Mouse (Mus musculus) ES-E14 (cell line): Measurements from ENCODE around the gene Cyp2f2. TPM values are rescaled to one million over a fixed set of nuclear protein-coding genes. Genes with fewer than 3 reads are reported as not detected.

ENCODE experiments used
- DNase-seq: peaks from one replicate; pipeline ENCODE4 v3.0.0-alpha.2; 2013; ENCODE audit warnings: low read depth, low spot score
- H3K27ac ChIP-seq: 2 replicates; pipeline ENCODE4 v1.5.1; 2012; ENCODE audit warnings: low read depth, mild to moderate bottlenecking, low read length, moderate library complexity, mixed read lengths; ENCODE audit not compliant: poor library complexity, insufficient read depth, severe bottlenecking
- H3K36me3 ChIP-seq: 2 replicates; pipeline ENCODE4 v1.6.1; 2012; ENCODE audit warnings: mild to moderate bottlenecking, low read length, moderate library complexity, mixed read lengths; ENCODE audit not compliant: control insufficient read depth, poor library complexity, insufficient read depth, severe bottlenecking
- H3K4me1 ChIP-seq, 2 experiments: fragments of 150-350 bp in 1 of 2; sonication (generic) in 1 of 2; 2 replicates each; pipeline ENCODE4 v1.6.1; 2012; ENCODE audit warnings: low read length in 2 of 2, mild to moderate bottlenecking in 1 of 2, mixed read lengths in 1 of 2; ENCODE audit not compliant: control insufficient read depth in 2 of 2, insufficient read depth in 2 of 2, poor library complexity in 1 of 2
- H3K4me3 ChIP-seq, 2 experiments: fragments of 150-350 bp in 1 of 2; sonication (generic) in 1 of 2; 2 replicates each; pipeline ENCODE4 v1.5.1; 2012; ENCODE audit warnings: low read length in 2 of 2, low read depth in 1 of 2, mild to moderate bottlenecking in 1 of 2, mixed read lengths in 1 of 2; ENCODE audit not compliant: insufficient read depth in 1 of 2, poor library complexity in 1 of 2, severe bottlenecking in 1 of 2
- H3K9ac ChIP-seq: 2 replicates; pipeline ENCODE4 v1.6.1; 2012; ENCODE audit warnings: low read depth, mild to moderate bottlenecking, low read length, mixed read lengths; ENCODE audit not compliant: poor library complexity, insufficient read depth, severe bottlenecking
- H3K9me3 ChIP-seq: fragments of 150-350 bp; sonication (generic); 2 replicates; pipeline ENCODE4 v1.6.1; 2012; ENCODE audit warnings: low read depth, mild to moderate bottlenecking, low read length; ENCODE audit not compliant: control insufficient read depth, insufficient read depth
- CHD2 ChIP-seq: IDR thresholded peaks from 2 replicates; pipeline ENCODE4 v1.6.1; 2014; ENCODE audit warnings: mild to moderate bottlenecking, low read depth, low read length, inconsistent platforms
- HCFC1 ChIP-seq: IDR thresholded peaks from 2 replicates; pipeline ENCODE4 v1.6.1; 2012; ENCODE audit warnings: low read length, inconsistent platforms, borderline replicate concordance; ENCODE audit not compliant: insufficient read depth
- MAFK ChIP-seq: IDR thresholded peaks from 2 replicates; pipeline ENCODE4 v1.6.1; 2014; ENCODE audit warnings: mild to moderate bottlenecking, low read depth, low read length, inconsistent platforms; ENCODE audit not compliant: insufficient read depth
- ZC3H11A ChIP-seq: IDR thresholded peaks from 2 replicates; pipeline ENCODE4 v1.6.1; 2012; ENCODE audit warnings: low read depth, mild to moderate bottlenecking, inconsistent platforms, low read length, borderline replicate concordance
- ZNF384 ChIP-seq: IDR thresholded peaks from 2 replicates; pipeline ENCODE4 v1.6.1; 2012; ENCODE audit warnings: low read depth, low read length, inconsistent platforms
- in situ Hi-C, 2 experiments: fragments of 600-800 bp; cut with MboI; formaldehyde crosslinking; loops; one replicate each; pipeline ENCODE4 v1.15.1; 2025; ENCODE audit warnings: low sequenced_read_pairs in 2 of 2, inconsistent platforms in 1 of 2; ENCODE audit not compliant: unreplicated experiment in 2 of 2
- total RNA-seq: library from RNA; depleted of rRNA; stranded (reverse); fragments of 300-350 nt; gene quantifications from 2 replicates; pipeline ENCODE4 v1.2.3, GENCODE M21; 2012

Cyp2f2 gene
- total RNA-seq, 1 experiment, result not detected

DNA sequence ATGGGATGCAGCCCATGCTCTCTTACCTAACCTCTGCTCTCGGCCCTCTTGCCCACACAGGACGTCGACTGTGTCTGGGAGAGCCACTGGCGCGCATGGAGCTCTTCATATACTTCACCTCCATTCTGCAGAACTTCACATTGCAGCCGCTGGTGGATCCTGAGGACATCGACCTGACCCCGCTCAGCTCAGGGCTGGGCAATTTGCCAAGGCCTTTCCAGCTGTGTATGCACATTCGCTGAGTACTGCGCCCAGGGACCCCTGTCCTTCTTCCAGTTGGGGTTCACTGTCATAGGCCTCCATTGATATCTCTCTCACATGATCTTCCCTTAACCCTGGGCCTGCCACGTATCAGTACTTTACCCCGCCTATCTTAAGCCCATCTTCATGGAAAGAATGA is 13.4 kb downstream of the Cyp2f2 start:
- H3K36me3 ChIP-seq, result no peaks in the 10 kb centered on the region
- H3K4me1 ChIP-seq, result peaks cover 0 to 10% of the 10 kb centered on the region in 2 experiments; a peak in 1 of 4 replicates
- in situ Hi-C loops, result no loop called here
- no peak overlapping the region for H3K9ac ChIP-seq
- no peak overlapping the region; a peak in 1 of 4 replicates for H3K4me3 ChIP-seq
- DNase-seq, result no peak
- TF ChIP-seq ZNF384, result no peak
- no peak for TF ChIP-seq HCFC1
- TF ChIP-seq CHD2, result no peak
- no peak for TF ChIP-seq MAFK
- TF ChIP-seq ZC3H11A, result no peak
- no peak overlapping the region for H3K27ac ChIP-seq
- no peaks in the 10 kb centered on the region for H3K9me3 ChIP-seq

DNA sequence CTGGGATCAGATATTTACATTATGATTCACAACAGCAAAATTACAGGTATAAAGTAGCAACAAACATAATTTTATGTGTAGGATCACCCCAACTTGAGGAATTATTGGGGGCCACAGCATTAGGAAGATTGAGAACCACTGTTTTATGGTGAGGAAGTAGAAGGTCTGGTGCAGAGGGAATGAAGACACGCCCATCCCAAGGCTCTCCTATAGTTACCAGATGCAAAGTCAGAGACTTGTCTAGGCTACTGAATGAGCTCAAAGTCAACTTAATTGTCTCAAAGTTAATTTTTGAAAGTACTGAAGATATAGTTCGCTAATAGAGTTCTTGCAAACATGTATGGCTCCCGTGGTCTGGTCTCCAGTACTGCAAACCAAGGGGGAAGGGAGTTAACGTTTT is 14.0 kb downstream of the Cyp2f2 start:
- TF ChIP-seq HCFC1 (no peak), ZC3H11A (no peak), ZNF384 (no peak), CHD2 (no peak), MAFK (no peak)
- Histone ChIP-seq H3K4me1 (peaks cover 0 to 10% of the 10 kb centered on the region in 2 experiments; a peak in 1 of 4 replicates), H3K9ac (no peak overlapping the region), H3K4me3 (no peak overlapping the region), H3K27ac (no peak overlapping the region), H3K36me3 (no peaks in the 10 kb centered on the region), H3K9me3 (no peaks in the 10 kb centered on the region)
- in situ Hi-C loops, result no loop called here
- no peak for DNase-seq

DNA sequence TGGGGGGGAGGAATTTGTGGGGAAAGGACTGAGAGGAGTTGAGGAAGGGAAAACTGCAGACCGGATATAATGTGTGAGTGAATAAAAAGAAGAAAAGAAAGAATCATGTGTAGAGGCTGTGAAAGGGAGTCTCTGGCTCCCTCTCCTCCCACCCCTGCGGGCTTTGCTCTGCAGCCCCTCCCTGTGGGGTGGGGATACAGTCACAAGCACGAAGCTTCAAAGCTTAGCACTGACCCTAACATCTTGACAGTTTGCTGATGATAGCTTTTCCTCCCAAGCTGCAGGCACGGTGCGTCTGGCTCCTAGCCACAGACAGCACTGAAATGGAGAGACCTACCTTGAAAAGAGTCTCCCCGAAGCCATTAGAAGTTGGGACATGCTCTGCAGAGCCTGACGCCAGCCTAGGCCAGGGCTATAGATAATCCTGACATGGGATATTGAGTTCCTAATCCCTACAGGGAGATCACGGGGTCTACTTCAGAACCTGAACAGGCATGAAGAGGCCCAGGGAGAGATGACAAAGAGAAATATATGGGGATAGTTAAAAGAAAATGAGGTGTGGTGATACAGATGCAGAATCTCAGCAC is 16.8 kb downstream of the Cyp2f2 start:
- H3K36me3 ChIP-seq, result no peaks in the 10 kb centered on the region
- TF ChIP-seq MAFK (no peak), ZNF384 (no peak), HCFC1 (no peak), CHD2 (no peak), ZC3H11A (no peak)
- H3K4me3 ChIP-seq, result no peak overlapping the region
- in situ Hi-C loops, result no loop called here
- no peak overlapping the region for H3K9ac ChIP-seq
- no peak overlapping the region for H3K27ac ChIP-seq
- no peaks in the 10 kb centered on the region for H3K9me3 ChIP-seq
- H3K4me1 ChIP-seq, result peaks cover 0 to 5% of the 10 kb centered on the region in 2 experiments; a peak in 1 of 4 replicates
- DNase-seq, result no peak

DNA sequence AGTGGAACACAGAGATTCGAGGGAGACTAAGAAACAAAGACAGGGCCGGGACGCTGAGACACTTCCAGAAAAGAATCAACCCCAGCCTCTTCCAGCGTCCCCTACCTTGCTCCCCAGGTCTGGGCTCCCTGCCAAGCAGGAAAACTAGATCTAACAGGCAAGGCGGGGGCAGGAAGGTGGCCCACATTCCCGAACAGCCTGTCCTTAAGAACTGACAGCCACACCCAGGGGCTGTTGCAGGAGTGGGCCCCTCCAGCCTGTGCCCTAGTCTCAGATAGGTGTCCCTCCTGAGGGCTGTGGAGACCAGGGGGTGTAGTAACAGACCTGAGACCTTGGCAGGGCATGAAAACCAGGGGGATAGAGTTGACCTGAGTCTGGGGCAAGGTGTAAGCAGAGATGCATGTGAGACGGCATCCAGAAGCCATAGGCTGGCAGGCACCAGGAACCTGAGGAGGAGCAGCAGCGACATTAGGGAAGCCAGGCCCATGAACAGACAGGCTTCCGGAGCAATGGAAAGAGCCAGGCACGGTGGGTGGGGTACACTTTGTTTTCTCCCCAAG is 33.6 kb downstream of the Cyp2f2 start, which contains the start of gene Cyp2t4:
Cyp2t4 (plus strand) TSS at position 510 of the 560 bp plus-strand sequence.
- no peak within 1 kb of the TSS for H3K4me3 ChIP-seq
- H3K9ac ChIP-seq, result no peak within 1 kb of the TSS
- no peak for DNase-seq
- no peaks in the 10 kb centered on the region for H3K9me3 ChIP-seq
- in situ Hi-C loops, result no loop called here
- H3K36me3 ChIP-seq, result peaks cover 11% of the 10 kb centered on the region
- no peak for TF ChIP-seq HCFC1
- no peak for TF ChIP-seq MAFK
- TF ChIP-seq ZC3H11A, result no peak
- no peak for TF ChIP-seq ZNF384
- TF ChIP-seq CHD2, result no peak
- peaks cover 0 to 6% of the 10 kb centered on the region in 2 experiments; a peak in 1 of 4 replicates for H3K4me1 ChIP-seq
- no peak within 1 kb of the TSS for H3K27ac ChIP-seq
